In the genomic region with DNA sequence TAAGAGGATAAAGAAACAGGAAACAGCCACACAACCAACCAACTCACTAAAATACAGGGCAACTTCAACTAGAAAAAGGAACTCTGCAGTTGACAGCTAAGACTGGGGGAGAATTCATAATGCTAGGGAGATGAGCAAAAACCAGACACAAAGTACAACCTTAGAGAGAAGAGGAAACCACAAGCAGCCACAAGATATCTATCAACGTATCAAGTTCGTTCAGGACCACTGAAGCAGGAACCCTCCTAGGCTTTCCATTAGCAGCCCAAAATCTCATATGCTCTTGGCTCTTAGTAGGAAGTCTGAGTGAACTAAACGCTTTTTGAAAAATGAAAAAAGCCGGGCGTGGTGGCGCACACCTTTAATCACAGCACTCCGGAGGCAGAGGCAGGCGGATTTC, we compare ENCODE assay signal across 13 mouse cellular contexts. TPM values are rescaled to one million over a fixed set of nuclear protein-coding genes. Genes with fewer than 3 reads are reported as not detected.
DNase-seq lines count a peak whose midpoint lies in the region; ATAC-seq lines count a peak whose summit lies in the region.
"Had no signal": no experiment of that assay in that cellular context is flagged by ENCODE, and none has a peak within 500 bp of the region (broad histone marks: within the 10 kb centered on the region; RNA-seq: fewer than 3 reads in every experiment).

No protein-coding gene starts in this region.

- DNase-seq in A20 (ENCODE audit: low read depth, low spot score), result peak; percentile 78
- DNase-seq in CD4-positive helper T cell, adult 2 months (ENCODE audit: low read depth, low spot score), result peak; percentile 79
- DNase-seq in urinary bladder, postnatal 10 days (ENCODE audit: low spot score), result no peak
- DNase-seq in kidney, adult 11 months, result no peak
- DNase-seq in heart, adult 18-20 months, result no peak
- DNase-seq: cerebellum, postnatal 14 days; forebrain, postnatal 0 days; gastrocnemius, postnatal 36 days; kidney, postnatal 36 days; lung, embryonic 14.5 days had no signal

- ATAC-seq in activated CD4-positive, CD25-positive, alpha-beta regulatory T cell, adult 4 months, result peak; percentile 89
- peak; percentile 88 for ATAC-seq in megakaryocyte progenitor cell, adult 5-6 weeks (replicated peaks; ENCODE audit: poor library complexity)
- ATAC-seq: forebrain, postnatal 0 days; intestine, postnatal 0 days had no signal

RNA-seq across cellular contexts. Expression of gene Srpk2, which starts 47.1 kb away (rescaled TPM):
- 10 to 100 TPM; 74.3 to 80.2 TPM for polyA plus RNA-seq in activated CD4-positive, CD25-positive, alpha-beta regulatory T cell, adult 4 months (2017; shearing (Covaris generic))
- total RNA-seq in megakaryocyte progenitor cell, adult 5-6 weeks (2015), result 41.4 and 46.6 TPM in 2 replicates
- total RNA-seq in megakaryocyte progenitor cell, adult 5-6 weeks (2017), result 51.7 and 55.9 TPM in 2 replicates
- 10 to 100 TPM; 37.8 to 44.2 TPM for total RNA-seq in heart, adult 18-20 months (2021)

Comparison
In these comparisons a context has a peak if more than half of its experiments do, and no peak if none do; other contexts are left out.
1. DNase-seq: peak in A20 (single experiment) and CD4-positive helper T cell, adult 2 months (single experiment); none in urinary bladder, postnatal 10 days (single experiment), kidney, adult 11 months (single experiment) and heart, adult 18-20 months (0 of 2).